Mouse (Mus musculus) embryonic fibroblast, embryonic 13.5 days (primary cell): ENCODE data around the gene Gm10638. TPM values are rescaled to one million over a fixed set of nuclear protein-coding genes. Genes with fewer than 3 reads are reported as not detected.

Source experiments
- H3K27ac ChIP-seq: 2 replicates; pipeline ENCODE4 v1.5.1; 2012; ENCODE audit warnings: low read length, control low read depth, inconsistent platforms; ENCODE audit not compliant: insufficient read depth
- H3K4me1 ChIP-seq: 2 replicates; pipeline ENCODE4 v1.6.1; 2011; ENCODE audit warnings: low read length; ENCODE audit not compliant: control insufficient read depth, insufficient read depth
- H3K4me3 ChIP-seq: 2 replicates; pipeline ENCODE4 v1.5.1; 2011; ENCODE audit warnings: mild to moderate bottlenecking, control low read depth, low read length; ENCODE audit not compliant: insufficient read depth
- CTCF ChIP-seq: IDR thresholded peaks from 2 replicates; pipeline ENCODE4 v1.5.1; 2011; ENCODE audit warnings: mild to moderate bottlenecking, control low read depth, low read length, moderate library complexity, borderline replicate concordance; ENCODE audit not compliant: insufficient read depth
- POLR2A ChIP-seq: IDR thresholded peaks from 2 replicates; pipeline ENCODE4 v1.6.1; 2011; ENCODE audit warnings: low read depth, mild to moderate bottlenecking, control low read depth, low read length, moderate library complexity
- polyA plus RNA-seq: library from polyadenylated mRNA; stranded (reverse); fragments of >200 nt; gene quantifications from 2 replicates; pipeline ENCODE4 v1.2.4, GENCODE M21; 2011; ENCODE audit warnings: low read depth; ENCODE audit not compliant: missing spikeins, insufficient read length

Gm10638 gene
- polyA plus RNA-seq, 1 experiment, result 0.58 TPM

- Histone ChIP-seq H3K27ac (peak overlapping the region; percentile 86), H3K4me1 (peaks cover 16% of the 10 kb centered on the region), H3K4me3 (no peak overlapping the region)
- TF ChIP-seq POLR2A, result no peak
- no peak for TF ChIP-seq CTCF
Measured at GRCm38 (mm10) chr8:86769945-86770715, 24.6 kb downstream of the Gm10638 start.

GRCm38 (mm10) chr8:86779207-86779606 is 33.7 kb downstream of the Gm10638 start:
- TF ChIP-seq CTCF (no peak), POLR2A (no peak)
- Histone ChIP-seq H3K27ac (no peak overlapping the region), H3K4me3 (no peak overlapping the region), H3K4me1 (no peaks in the 10 kb centered on the region)

GRCm38 (mm10) chr8:86781094-86781493 is 35.6 kb downstream of the Gm10638 start:
- Histone ChIP-seq H3K4me3 (no peak overlapping the region), H3K4me1 (no peaks in the 10 kb centered on the region), H3K27ac (no peak overlapping the region)
- no peak for TF ChIP-seq CTCF
- no peak for TF ChIP-seq POLR2A

- TF ChIP-seq CTCF (no peak), POLR2A (no peak)
- H3K4me3 ChIP-seq, result no peak overlapping the region
- H3K27ac ChIP-seq, result no peak overlapping the region
- no peaks in the 10 kb centered on the region; the same call in 1 of the 2 replicates for H3K4me1 ChIP-seq
Measured at GRCm38 (mm10) chr8:86786498-86786897, 41.0 kb downstream of the Gm10638 start.

- no peak overlapping the region for H3K4me3 ChIP-seq
- TF ChIP-seq CTCF, result no peak
- TF ChIP-seq POLR2A, result no peak
- no peaks in the 10 kb centered on the region; the same call in 1 of the 2 replicates for H3K4me1 ChIP-seq
- H3K27ac ChIP-seq, result peak overlapping the region; percentile 23
Measured at GRCm38 (mm10) chr8:86787891-86788420, 42.5 kb downstream of the Gm10638 start.

- Histone ChIP-seq H3K27ac (no peak overlapping the region), H3K4me3 (no peak overlapping the region)
- TF ChIP-seq CTCF (no peak), POLR2A (no peak)
Measured at GRCm38 (mm10) chr8:86789576-86789975, 44.1 kb downstream of the Gm10638 start.

GRCm38 (mm10) chr8:86791542-86791941 is 46.0 kb downstream of the Gm10638 start:
- TF ChIP-seq POLR2A, result no peak
- no peak for TF ChIP-seq CTCF
- H3K4me1 ChIP-seq, result no peaks in the 10 kb centered on the region; the same call in 1 of the 2 replicates
- H3K4me3 ChIP-seq, result no peak overlapping the region
- H3K27ac ChIP-seq, result no peak overlapping the region

More at GRCm38 (mm10) chr8:86789576-86789975, 44.1 kb downstream of the Gm10638 start:
- H3K4me1 ChIP-seq, result no peaks in the 10 kb centered on the region; the same call in 1 of the 2 replicates

GRCm38 (mm10) chr8:86794716-86795115 is 49.2 kb downstream of the Gm10638 start:
- no peaks in the 10 kb centered on the region for H3K4me1 ChIP-seq
- no peak overlapping the region for H3K27ac ChIP-seq
- TF ChIP-seq POLR2A, result no peak
- no peak for TF ChIP-seq CTCF
- H3K4me3 ChIP-seq, result no peak overlapping the region

Other genes starting within 250 kb of the Gm10638 start
- gene Abcc12, start 165.0 kb upstream of the Gm10638 start, polyA plus RNA-seq, result not detected in 2 replicates
- 41.9 and 48.2 TPM in 2 replicates for gene Lonp2, start 121.7 kb upstream of the Gm10638 start, polyA plus RNA-seq
- gene Siah1a, start 235 bp downstream of the Gm10638 start, polyA plus RNA-seq, result 18.0 and 23.9 TPM in 2 replicates
- gene N4bp1, start 139.6 kb downstream of the Gm10638 start, polyA plus RNA-seq, result 33.3 and 35.6 TPM in 2 replicates